Mouse (Mus musculus): ENCODE measurements around the gene Mbd3l2.

- no peak for TF ChIP-seq CTCF (IDR thresholded peaks at IDR 0.05; ENCODE audit: extremely low read depth, insufficient read length, insufficient replicate concordance, low read depth, low read length)
- TF ChIP-seq POLR2A (IDR thresholded peaks at IDR 0.05; ENCODE audit: low read depth, low read length), result no peak
Measured at GRCm38 (mm10) chr9:18468005-18468404, 37.6 kb downstream of the Mbd3l2 start.
